Mouse (Mus musculus) liver, embryonic 11.5 days (tissue): ENCODE measurements around the gene Pef1. TPM values are rescaled to one million over a fixed set of nuclear protein-coding genes. Genes with fewer than 3 reads are reported as not detected.

Experiments
- ATAC-seq: fragments of 200-750 bp; cut with Nextera tagmentation; replicated peaks from 2 replicates; pipeline ENCODE4 v1.8.0; 2017; ENCODE audit warnings: moderate number of reproducible peaks, mild to moderate bottlenecking, moderate TSS enrichment, moderate library complexity; ENCODE audit not compliant: low FRiP score
- DNase-seq: peaks from one replicate; pipeline ENCODE4 v3.0.0-alpha.2; 2017; ENCODE audit warnings: low spot score
- H3K27ac ChIP-seq: fragments of 300-500 bp; sonication (generic); 2 replicates; pipeline ENCODE4 v1.5.1; 2014; ENCODE audit warnings: mild to moderate bottlenecking, low read depth, low read length, control low read depth
- H3K27me3 ChIP-seq: fragments of 300-500 bp; sonication (generic); replicated peaks from 2 replicates; pipeline ENCODE4 v1.6.1; 2014; ENCODE audit warnings: low read length, mixed read lengths; ENCODE audit not compliant: control insufficient read depth, insufficient read depth
- H3K36me3 ChIP-seq: fragments of 300-500 bp; sonication (generic); 2 replicates; pipeline ENCODE4 v1.6.1; 2014; ENCODE audit warnings: mild to moderate bottlenecking, low read length, moderate library complexity, mixed read lengths; ENCODE audit not compliant: control insufficient read depth, insufficient read depth
- H3K4me1 ChIP-seq: fragments of 300-500 bp; sonication (generic); replicated peaks from 2 replicates; pipeline ENCODE4 v1.6.1; 2014; ENCODE audit warnings: low read length, mixed read lengths; ENCODE audit not compliant: control insufficient read depth, insufficient read depth
- H3K4me2 ChIP-seq: fragments of 300-500 bp; sonication (generic); 2 replicates; pipeline ENCODE4 v1.6.1; 2014; ENCODE audit warnings: mild to moderate bottlenecking, control low read depth, moderate library complexity
- H3K4me3 ChIP-seq: fragments of 300-500 bp; sonication (generic); 2 replicates; pipeline ENCODE4 v1.5.1; 2014; ENCODE audit warnings: low read depth, low read length, control low read depth
- H3K9ac ChIP-seq: fragments of 300-500 bp; sonication (generic); 2 replicates; pipeline ENCODE4 v1.6.1; 2014; ENCODE audit warnings: low read depth, low read length, control low read depth
- H3K9me3 ChIP-seq: fragments of 300-500 bp; sonication (generic); 2 replicates; pipeline ENCODE4 v1.6.1; 2016; ENCODE audit warnings: low read length, inconsistent platforms, mixed read lengths; ENCODE audit not compliant: control insufficient read depth
- WGBS: fragments of 180-500 bp; shearing (Covaris S2); extraction: QIAGEN DNeasy Blood & Tissue Kit; methylation state at CpG from one replicate; pipeline ENCODE4 v1.1.7; 2014; 5-methylcytosine and 5-hydroxymethylcytosine counted together
- polyA plus RNA-seq: library from polyadenylated mRNA; unstranded; fragments of >200 nt; fragmentation: Nextera tagmentation; extraction: Ambion mirVana; gene quantifications from 2 replicates; pipeline ENCODE4 v1.2.1, GENCODE M21; 2014

Pef1 gene
- polyA plus RNA-seq, 1 experiment from 2014 or later = 56.8 TPM

DNA sequence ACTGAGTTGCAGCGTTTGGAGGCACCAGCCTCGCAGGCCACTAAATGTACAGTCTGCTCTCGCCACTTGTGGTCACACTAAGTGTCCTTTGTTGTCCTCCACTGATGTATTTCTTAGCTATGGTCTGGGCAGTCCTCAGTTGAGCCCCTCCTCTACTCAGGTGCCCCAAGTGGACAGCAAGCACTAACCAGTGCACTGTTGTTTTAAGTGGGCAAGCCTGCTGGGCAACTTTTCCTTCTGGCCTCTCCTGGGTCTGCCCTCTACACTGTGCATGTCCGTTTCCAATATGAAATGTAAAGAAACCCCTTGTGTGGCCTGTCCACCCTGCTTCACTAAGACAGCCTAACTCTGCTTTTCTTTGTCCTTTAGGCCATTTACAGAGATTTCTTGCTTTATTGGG lies 21.8 kb downstream of the Pef1 start:
- DNase-seq (no peak), ATAC-seq (no peak)
- Histone ChIP-seq H3K4me3 (no peak overlapping the region), H3K4me1 (peaks cover 3% of the 10 kb centered on the region; the same call in 1 of the 2 replicates), H3K27me3 (no peaks in the 10 kb centered on the region), H3K27ac (no peak overlapping the region), H3K9me3 (no peaks in the 10 kb centered on the region), H3K9ac (no peak overlapping the region), H3K36me3 (peaks cover 8% of the 10 kb centered on the region; the same call in 1 of the 2 replicates), H3K4me2 (no peak overlapping the region)
- WGBS = 80% methylated on average over 4 of the region's 4 CpGs

DNA sequence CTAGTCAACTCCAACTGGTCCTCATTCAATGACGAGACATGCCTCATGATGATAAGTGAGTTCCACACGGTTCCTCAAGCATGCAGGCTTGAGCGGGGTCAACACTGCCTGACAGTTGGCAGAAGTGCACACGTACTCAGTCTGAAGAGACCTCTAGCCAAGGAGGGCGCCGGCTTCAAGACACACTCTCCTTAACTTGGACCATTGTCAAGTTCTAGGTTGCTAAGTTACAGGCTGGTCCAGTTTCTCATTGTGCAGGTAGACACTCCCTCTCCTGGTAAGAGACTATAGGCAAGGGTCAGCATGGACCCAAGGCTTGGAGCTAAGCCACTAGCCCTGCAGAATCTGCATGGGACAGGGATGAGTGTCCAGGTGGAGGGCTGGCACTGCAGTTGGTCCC lies 22.8 kb downstream of the Pef1 start:
- H3K9me3 ChIP-seq = no peaks in the 10 kb centered on the region
- peaks cover 3% of the 10 kb centered on the region; the same call in 1 of the 2 replicates for H3K4me1 ChIP-seq
- ATAC-seq (no peak), DNase-seq (no peak)
- no peak overlapping the region for H3K4me2 ChIP-seq
- no peak overlapping the region for H3K4me3 ChIP-seq
- no peak overlapping the region for H3K27ac ChIP-seq
- peaks cover 8% of the 10 kb centered on the region; the same call in 1 of the 2 replicates for H3K36me3 ChIP-seq
- no peak overlapping the region for H3K9ac ChIP-seq
- 88% methylated on average over 6 of the region's 6 CpGs for WGBS
- H3K27me3 ChIP-seq = no peaks in the 10 kb centered on the region

DNA sequence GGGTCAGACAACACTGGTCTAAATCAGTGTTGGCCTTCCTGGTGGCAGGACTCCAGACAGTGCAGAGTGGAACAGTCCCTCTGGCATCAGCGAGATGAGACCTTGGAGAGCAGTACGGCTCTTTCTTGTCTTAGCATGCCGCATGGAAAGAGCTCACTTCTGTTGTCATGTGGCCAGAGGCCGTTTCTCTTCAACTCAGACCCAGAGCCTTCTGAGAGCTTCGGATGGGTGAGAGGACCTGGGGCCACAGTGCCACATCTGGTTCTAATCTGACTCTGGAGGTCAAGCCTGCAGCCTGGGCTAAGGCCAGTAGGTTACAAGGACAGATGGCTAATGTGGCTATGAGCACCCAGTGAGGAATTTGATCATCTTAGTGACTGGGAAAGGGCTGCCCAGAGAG lies 23.6 kb downstream of the Pef1 start:
- Histone ChIP-seq H3K4me1 (peaks cover 3% of the 10 kb centered on the region; the same call in 1 of the 2 replicates), H3K36me3 (peaks cover 8% of the 10 kb centered on the region; the same call in 1 of the 2 replicates), H3K9me3 (no peaks in the 10 kb centered on the region), H3K27me3 (no peaks in the 10 kb centered on the region), H3K27ac (no peak overlapping the region), H3K4me2 (no peak overlapping the region), H3K4me3 (no peak overlapping the region), H3K9ac (no peak overlapping the region)
- 75% methylated on average over 5 of the region's 5 CpGs for WGBS
- ATAC-seq = no peak
- DNase-seq = no peak

DNA sequence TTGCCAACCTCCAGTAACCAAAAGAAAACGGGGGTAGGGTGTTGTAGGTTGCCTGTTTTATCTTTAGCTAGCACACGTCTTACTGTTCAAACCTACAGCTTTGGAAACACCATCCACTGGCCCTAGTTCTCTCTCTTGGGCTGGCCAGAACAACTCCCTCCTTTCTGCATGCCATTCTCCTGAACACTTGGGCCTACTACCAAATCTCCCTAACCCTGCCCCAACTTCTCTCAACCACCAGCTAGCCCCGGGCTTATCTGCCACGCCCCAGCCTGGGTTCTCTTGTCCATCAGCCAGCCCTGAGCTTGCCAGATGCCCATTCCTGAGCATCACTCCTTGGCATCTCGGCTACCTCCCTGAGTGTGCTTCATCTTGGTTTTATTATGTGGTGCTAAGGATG lies 26.5 kb downstream of the Pef1 start:
- Histone ChIP-seq H3K4me3 (no peak overlapping the region), H3K27ac (no peak overlapping the region), H3K9me3 (no peaks in the 10 kb centered on the region), H3K27me3 (no peaks in the 10 kb centered on the region), H3K4me1 (peaks cover 3% of the 10 kb centered on the region; the same call in 1 of the 2 replicates), H3K36me3 (peaks cover 4% of the 10 kb centered on the region; the same call in 1 of the 2 replicates), H3K4me2 (no peak overlapping the region), H3K9ac (no peak overlapping the region)
- 53% methylated on average over 5 of the region's 5 CpGs for WGBS
- DNase-seq = no peak
- 0 out of 2 replicates have a peak, but pooled peaks have one; percentile 39 for ATAC-seq

DNA sequence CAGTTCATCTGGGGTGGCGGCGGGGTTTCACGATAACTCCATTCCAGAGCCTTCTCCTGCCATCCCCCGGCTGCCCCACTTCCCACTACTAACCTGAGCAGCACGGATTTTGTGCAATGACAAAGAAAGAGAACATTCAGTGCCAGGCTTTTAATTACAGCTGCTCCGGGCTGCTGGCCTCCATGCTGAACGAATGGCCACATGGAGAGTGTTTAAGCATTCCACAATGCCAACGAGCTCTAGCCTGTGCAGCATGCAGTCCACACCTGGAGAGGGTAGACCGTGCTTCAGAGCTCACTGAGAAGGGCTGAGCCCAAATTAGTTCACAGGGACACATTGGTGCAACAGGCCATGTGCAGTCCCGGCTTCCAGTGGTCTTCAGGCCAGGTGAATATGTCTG lies 27.7 kb downstream of the Pef1 start:
- Histone ChIP-seq H3K27me3 (0 out of 2 replicates have a peak, but pooled peaks cover 2% of the 10 kb centered on the region), H3K9ac (no peak overlapping the region), H3K4me1 (peaks cover 3% of the 10 kb centered on the region; the same call in 1 of the 2 replicates), H3K36me3 (peaks cover 4% of the 10 kb centered on the region; the same call in 1 of the 2 replicates), H3K9me3 (no peaks in the 10 kb centered on the region), H3K4me2 (no peak overlapping the region), H3K27ac (no peak overlapping the region), H3K4me3 (no peak overlapping the region)
- ATAC-seq (no peak), DNase-seq (no peak)
- 82% methylated on average over 10 of the region's 10 CpGs for WGBS

DNA sequence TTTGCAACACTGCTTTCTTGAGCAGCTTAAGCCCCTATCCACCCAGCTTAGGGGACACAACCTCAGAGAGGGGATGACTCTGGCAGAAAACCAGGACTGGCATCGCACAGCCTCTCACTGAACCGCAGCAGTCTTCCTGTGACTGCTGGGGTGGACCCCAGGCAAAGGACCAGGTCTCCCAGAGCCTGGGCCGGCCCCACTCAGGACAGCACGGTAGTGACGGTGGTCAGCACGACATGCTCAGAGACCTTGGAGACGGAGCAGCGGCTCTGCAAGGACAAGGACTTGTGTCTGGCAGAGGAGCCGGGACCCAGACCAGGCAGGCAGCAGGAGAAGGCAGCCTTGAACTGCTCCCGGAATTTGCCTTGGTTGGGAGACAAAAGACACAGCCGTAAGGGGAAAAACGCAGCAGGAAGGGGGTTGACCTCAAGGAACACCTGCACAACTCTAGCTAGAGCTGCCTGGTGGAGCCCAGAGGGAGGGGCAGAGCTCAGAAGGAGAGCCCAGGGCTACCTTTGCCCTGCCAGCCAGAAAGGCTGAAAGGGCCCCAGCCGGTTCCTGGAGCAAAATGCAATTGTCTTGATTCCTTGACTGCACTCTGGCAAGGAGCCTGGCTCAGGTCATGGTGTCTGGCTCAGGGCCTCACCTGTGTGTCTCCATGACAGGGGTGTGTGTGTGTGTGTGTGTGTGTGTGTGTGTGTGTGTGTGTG lies 28.4 kb downstream of the Pef1 start:
- H3K4me2 ChIP-seq = no peak overlapping the region
- no peaks in the 10 kb centered on the region for H3K9me3 ChIP-seq
- no peak for ATAC-seq
- H3K4me3 ChIP-seq = no peak overlapping the region
- peaks cover 2% of the 10 kb centered on the region; the same call in 1 of the 2 replicates for H3K36me3 ChIP-seq
- WGBS = 63% methylated on average over 13 of the region's 13 CpGs
- no peak overlapping the region for H3K27ac ChIP-seq
- H3K27me3 ChIP-seq = peaks cover 7% of the 10 kb centered on the region; the same call in 1 of the 2 replicates
- H3K9ac ChIP-seq = no peak overlapping the region
- peaks cover 3% of the 10 kb centered on the region; the same call in 1 of the 2 replicates for H3K4me1 ChIP-seq
- no peak for DNase-seq

DNA sequence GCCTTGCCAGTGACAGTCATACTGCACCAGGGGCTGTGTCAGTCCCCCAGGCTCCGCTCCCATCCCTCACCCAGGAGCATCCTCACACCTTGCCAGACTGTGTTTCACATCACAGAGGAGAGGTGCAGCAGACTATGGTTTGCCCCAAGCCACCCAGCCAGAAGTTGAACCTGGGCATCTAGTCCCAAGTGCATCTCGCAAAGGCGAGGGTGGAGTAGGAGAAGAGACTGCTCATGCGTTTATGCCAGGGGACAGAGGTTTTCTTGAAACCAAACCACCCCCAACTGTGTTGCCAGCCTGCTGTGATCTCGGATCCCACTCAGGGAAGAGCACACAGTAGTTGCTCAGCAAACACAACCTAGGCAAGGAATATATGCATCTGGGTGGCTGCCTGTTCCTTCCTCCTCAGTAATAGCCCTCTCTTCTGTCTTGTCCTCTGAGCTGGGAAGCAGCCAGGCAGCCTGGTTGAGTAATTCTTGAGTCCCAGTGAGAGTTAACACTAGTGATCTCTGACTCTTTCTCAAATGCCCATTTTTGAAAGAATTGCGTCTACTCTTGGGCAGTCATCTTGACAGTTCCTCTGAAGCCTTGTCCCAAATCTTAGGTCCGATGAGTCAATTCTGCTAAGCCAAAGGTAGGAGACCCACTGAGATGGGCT lies 29.2 kb downstream of the Pef1 start:
- Histone ChIP-seq H3K4me2 (no peak overlapping the region), H3K27me3 (peaks cover 7% of the 10 kb centered on the region), H3K4me3 (no peak overlapping the region), H3K4me1 (peaks cover 3% of the 10 kb centered on the region; the same call in 1 of the 2 replicates), H3K9ac (no peak overlapping the region), H3K27ac (no peak overlapping the region), H3K36me3 (no peaks in the 10 kb centered on the region; the same call in 1 of the 2 replicates), H3K9me3 (no peaks in the 10 kb centered on the region)
- no peak for DNase-seq
- 81% methylated on average over 7 of the region's 7 CpGs for WGBS
- no peak for ATAC-seq

DNA sequence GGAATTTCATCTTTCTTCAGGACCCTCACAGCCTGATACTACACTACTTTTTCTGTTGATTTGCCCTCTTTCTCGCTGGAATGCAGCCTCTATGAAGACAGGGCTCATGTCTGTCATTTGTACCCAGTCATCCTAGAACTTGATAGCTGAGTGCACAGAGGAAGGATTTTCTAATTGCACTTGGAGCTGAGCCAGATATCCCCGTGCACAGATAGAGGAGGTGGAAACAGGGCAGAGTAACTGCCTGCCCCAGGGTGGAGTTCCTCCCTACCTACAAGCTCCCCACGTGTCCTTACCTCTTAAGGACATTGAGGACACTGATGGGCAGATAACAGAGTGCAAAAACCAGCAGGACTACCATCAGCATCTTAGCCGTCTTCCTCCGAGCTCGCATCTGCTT lies 31.0 kb downstream of the Pef1 start:
- H3K9me3 ChIP-seq = no peaks in the 10 kb centered on the region
- no peak overlapping the region for H3K4me2 ChIP-seq
- H3K4me3 ChIP-seq = no peak overlapping the region
- H3K27ac ChIP-seq = no peak overlapping the region
- no peaks in the 10 kb centered on the region for H3K36me3 ChIP-seq
- DNase-seq = no peak
- H3K27me3 ChIP-seq = peaks cover 19% of the 10 kb centered on the region
- no peak overlapping the region for H3K9ac ChIP-seq
- WGBS = 54% methylated on average over 6 of the region's 6 CpGs
- no peak for ATAC-seq
- peaks cover 3% of the 10 kb centered on the region; the same call in 1 of the 2 replicates for H3K4me1 ChIP-seq
